Mouse (Mus musculus): ENCODE results near the gene Vmn1r132.
"Not testable (repeated sequence)": the region's sequence is repeated elsewhere in the genome, so short reads cannot be mapped to it uniquely, and the experiment has no call there.

Vmn1r132 gene

DNA sequence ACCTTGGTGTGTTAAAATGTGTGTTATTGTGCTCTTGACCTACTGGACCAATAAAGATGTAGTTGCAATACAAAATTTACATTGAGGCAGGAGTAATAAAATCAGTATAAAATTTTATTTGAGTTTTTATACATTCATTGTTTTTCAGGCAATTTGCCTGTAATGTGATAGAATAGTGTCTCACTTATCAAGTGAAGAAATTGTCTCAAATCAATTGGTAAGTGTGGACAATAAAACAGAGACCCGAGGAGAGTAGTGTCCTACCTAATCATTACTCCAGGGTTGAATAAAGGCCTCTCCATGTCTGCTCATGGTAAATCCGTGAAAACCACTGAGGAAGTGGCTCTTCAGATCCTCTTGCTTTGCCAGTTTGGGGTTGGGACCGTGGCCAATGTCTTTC lies at the start of gene Vmn1r132:
Gene Vmn1r132, plus strand, starts transcription at position 301 of the 400 bp plus-strand sequence.
- DNase-seq, result not testable (repeated sequence)
